Mouse (Mus musculus): ENCODE results near the gene Arid3a. TPM values are rescaled to one million over a fixed set of nuclear protein-coding genes. Genes with fewer than 3 reads are reported as not detected.

Gene Arid3a
- 0.19 TPM for polyA plus RNA-seq (2014; fragmentation: Illumina TruSeq; extraction: RNeasy Lipid Tissue Mini Kit (QIAGEN cat#74804); ENCODE audit: low read depth, low replicate concordance)

GRCm38 (mm10) chr10:79926491-79927323, at the start of gene Arid3a:
TSS of gene Arid3a (plus strand) at chr10:79927043.

GRCm38 (mm10) chr10:79886054-79886453, 40.8 kb upstream of the Arid3a start, which contains the start of gene Elane:
TSS of gene Elane (plus strand) at chr10:79886247.

GRCm38 (mm10) chr10:79890670-79891069, 36.2 kb upstream of the Arid3a start, which contains the start of gene Cfd:
TSS of gene Cfd (plus strand) at chr10:79890853.

GRCm38 (mm10) chr10:79908167-79909091, 18.4 kb upstream of the Arid3a start, which contains the start of gene Med16:
TSS of gene Med16 (minus strand) at chr10:79908923.

GRCm38 (mm10) chr10:79910556-79910955, 16.3 kb upstream of the Arid3a start, which contains the start of gene Gm26602:
TSS of gene Gm26602 (plus strand) at chr10:79910856.

GRCm38 (mm10) chr10:79916808-79917531, 9.9 kb upstream of the Arid3a start, which contains the start of gene Kiss1r:
TSS of gene Kiss1r (plus strand) at chr10:79916971.

GRCm38 (mm10) chr10:79920958-79921535, 5.8 kb upstream of the Arid3a start, which contains the start of gene R3hdm4:
TSS of gene R3hdm4 (minus strand) at chr10:79921208.

GRCm38 (mm10) chr10:79959847-79960601, 33.2 kb downstream of the Arid3a start, which contains the start of gene Wdr18:
TSS of gene Wdr18 (plus strand) at chr10:79960152.

GRCm38 (mm10) chr10:79970415-79971182, 43.8 kb downstream of the Arid3a start, which contains the start of gene Grin3b:
TSS of gene Grin3b (plus strand) at chr10:79970715.

GRCm38 (mm10) chr10:79984195-79984816, 57.5 kb downstream of the Arid3a start, which contains the start of gene Tmem259:
TSS of gene Tmem259 (minus strand) at chr10:79984330.

GRCm38 (mm10) chr10:79988506-79989271, 61.8 kb downstream of the Arid3a start, which contains the start of gene Cnn2:
TSS of gene Cnn2 (plus strand) at chr10:79988584.

GRCm38 (mm10) chr10:79996272-79997033, 69.6 kb downstream of the Arid3a start, which contains the start of gene Abca7:
TSS of gene Abca7 (plus strand) at chr10:79996494.

Other genes starting within 250 kb of the Arid3a start
- 7.5 TPM for gene Cdc34, start 244.8 kb upstream of the Arid3a start, polyA plus RNA-seq (2014; fragmentation: Illumina TruSeq; extraction: RNeasy Lipid Tissue Mini Kit (QIAGEN cat#74804); ENCODE audit: low read depth, low replicate concordance)
- gene Gzmm, start 238.0 kb upstream of the Arid3a start, polyA plus RNA-seq (2014; fragmentation: Illumina TruSeq; extraction: RNeasy Lipid Tissue Mini Kit (QIAGEN cat#74804); ENCODE audit: low read depth, low replicate concordance), result not detected
- 261 TPM for gene Bsg, start 222.6 kb upstream of the Arid3a start, polyA plus RNA-seq (2014; fragmentation: Illumina TruSeq; extraction: RNeasy Lipid Tissue Mini Kit (QIAGEN cat#74804); ENCODE audit: low read depth, low replicate concordance)
- gene Hcn2, start 210.4 kb upstream of the Arid3a start, polyA plus RNA-seq (2014; fragmentation: Illumina TruSeq; extraction: RNeasy Lipid Tissue Mini Kit (QIAGEN cat#74804); ENCODE audit: low read depth, low replicate concordance), result not detected
- 4.2 TPM for gene Polrmt, start 180.5 kb upstream of the Arid3a start, polyA plus RNA-seq (2014; fragmentation: Illumina TruSeq; extraction: RNeasy Lipid Tissue Mini Kit (QIAGEN cat#74804); ENCODE audit: low read depth, low replicate concordance)
- not detected for gene Fgf22, start 172.0 kb upstream of the Arid3a start, polyA plus RNA-seq (2014; fragmentation: Illumina TruSeq; extraction: RNeasy Lipid Tissue Mini Kit (QIAGEN cat#74804); ENCODE audit: low read depth, low replicate concordance)
- gene Rnf126, start 160.1 kb upstream of the Arid3a start, polyA plus RNA-seq (2014; fragmentation: Illumina TruSeq; extraction: RNeasy Lipid Tissue Mini Kit (QIAGEN cat#74804); ENCODE audit: low read depth, low replicate concordance), result 0.93 TPM
- not detected for gene Fstl3, start 149.8 kb upstream of the Arid3a start, polyA plus RNA-seq (2014; fragmentation: Illumina TruSeq; extraction: RNeasy Lipid Tissue Mini Kit (QIAGEN cat#74804); ENCODE audit: low read depth, low replicate concordance)
- gene Prss57, start 136.1 kb upstream of the Arid3a start, polyA plus RNA-seq (2014; fragmentation: Illumina TruSeq; extraction: RNeasy Lipid Tissue Mini Kit (QIAGEN cat#74804); ENCODE audit: low read depth, low replicate concordance), result not detected
- gene Palm, start 133.5 kb upstream of the Arid3a start, polyA plus RNA-seq (2014; fragmentation: Illumina TruSeq; extraction: RNeasy Lipid Tissue Mini Kit (QIAGEN cat#74804); ENCODE audit: low read depth, low replicate concordance), result not detected
- not detected for gene Misp, start 106.1 kb upstream of the Arid3a start, polyA plus RNA-seq (2014; fragmentation: Illumina TruSeq; extraction: RNeasy Lipid Tissue Mini Kit (QIAGEN cat#74804); ENCODE audit: low read depth, low replicate concordance)
- 29.0 TPM for gene Ptbp1, start 72.6 kb upstream of the Arid3a start, polyA plus RNA-seq (2014; fragmentation: Illumina TruSeq; extraction: RNeasy Lipid Tissue Mini Kit (QIAGEN cat#74804); ENCODE audit: low read depth, low replicate concordance)
- gene Prtn3, start 52.6 kb upstream of the Arid3a start, polyA plus RNA-seq (2014; fragmentation: Illumina TruSeq; extraction: RNeasy Lipid Tissue Mini Kit (QIAGEN cat#74804); ENCODE audit: low read depth, low replicate concordance), result not detected
- not detected for gene Plppr3, start 52.4 kb upstream of the Arid3a start, polyA plus RNA-seq (2014; fragmentation: Illumina TruSeq; extraction: RNeasy Lipid Tissue Mini Kit (QIAGEN cat#74804); ENCODE audit: low read depth, low replicate concordance)
- gene Elane, start 40.8 kb upstream of the Arid3a start, polyA plus RNA-seq (2014; fragmentation: Illumina TruSeq; extraction: RNeasy Lipid Tissue Mini Kit (QIAGEN cat#74804); ENCODE audit: low read depth, low replicate concordance), result not detected
- gene Cfd, start 36.2 kb upstream of the Arid3a start, polyA plus RNA-seq (2014; fragmentation: Illumina TruSeq; extraction: RNeasy Lipid Tissue Mini Kit (QIAGEN cat#74804); ENCODE audit: low read depth, low replicate concordance), result not detected
- gene Med16, start 18.1 kb upstream of the Arid3a start, polyA plus RNA-seq (2014; fragmentation: Illumina TruSeq; extraction: RNeasy Lipid Tissue Mini Kit (QIAGEN cat#74804); ENCODE audit: low read depth, low replicate concordance), result not detected
- gene Gm26602, start 16.2 kb upstream of the Arid3a start, polyA plus RNA-seq (2014; fragmentation: Illumina TruSeq; extraction: RNeasy Lipid Tissue Mini Kit (QIAGEN cat#74804); ENCODE audit: low read depth, low replicate concordance), result not detected
- not detected for gene Kiss1r, start 10.1 kb upstream of the Arid3a start, polyA plus RNA-seq (2014; fragmentation: Illumina TruSeq; extraction: RNeasy Lipid Tissue Mini Kit (QIAGEN cat#74804); ENCODE audit: low read depth, low replicate concordance)
- 5.4 TPM for gene R3hdm4, start 5.8 kb upstream of the Arid3a start, polyA plus RNA-seq (2014; fragmentation: Illumina TruSeq; extraction: RNeasy Lipid Tissue Mini Kit (QIAGEN cat#74804); ENCODE audit: low read depth, low replicate concordance)
- gene Wdr18, start 33.1 kb downstream of the Arid3a start, polyA plus RNA-seq (2014; fragmentation: Illumina TruSeq; extraction: RNeasy Lipid Tissue Mini Kit (QIAGEN cat#74804); ENCODE audit: low read depth, low replicate concordance), result 1.8 TPM
- gene Grin3b, start 43.7 kb downstream of the Arid3a start, polyA plus RNA-seq (2014; fragmentation: Illumina TruSeq; extraction: RNeasy Lipid Tissue Mini Kit (QIAGEN cat#74804); ENCODE audit: low read depth, low replicate concordance), result not detected
- 1.4 TPM for gene Tmem259, start 57.3 kb downstream of the Arid3a start, polyA plus RNA-seq (2014; fragmentation: Illumina TruSeq; extraction: RNeasy Lipid Tissue Mini Kit (QIAGEN cat#74804); ENCODE audit: low read depth, low replicate concordance)
- gene Cnn2, start 61.5 kb downstream of the Arid3a start, polyA plus RNA-seq (2014; fragmentation: Illumina TruSeq; extraction: RNeasy Lipid Tissue Mini Kit (QIAGEN cat#74804); ENCODE audit: low read depth, low replicate concordance), result 0.66 TPM
- gene Abca7, start 69.5 kb downstream of the Arid3a start, polyA plus RNA-seq (2014; fragmentation: Illumina TruSeq; extraction: RNeasy Lipid Tissue Mini Kit (QIAGEN cat#74804); ENCODE audit: low read depth, low replicate concordance), result 0.08 TPM
- gene Arhgap45, start 89.6 kb downstream of the Arid3a start, polyA plus RNA-seq (2014; fragmentation: Illumina TruSeq; extraction: RNeasy Lipid Tissue Mini Kit (QIAGEN cat#74804); ENCODE audit: low read depth, low replicate concordance), result 0.13 TPM
- gene Polr2e, start 112.8 kb downstream of the Arid3a start, polyA plus RNA-seq (2014; fragmentation: Illumina TruSeq; extraction: RNeasy Lipid Tissue Mini Kit (QIAGEN cat#74804); ENCODE audit: low read depth, low replicate concordance), result 0.85 TPM
- gene Gpx4, start 120.1 kb downstream of the Arid3a start, polyA plus RNA-seq (2014; fragmentation: Illumina TruSeq; extraction: RNeasy Lipid Tissue Mini Kit (QIAGEN cat#74804); ENCODE audit: low read depth, low replicate concordance), result 73.4 TPM
- 0.64 TPM for gene Sbno2, start 178.5 kb downstream of the Arid3a start, polyA plus RNA-seq (2014; fragmentation: Illumina TruSeq; extraction: RNeasy Lipid Tissue Mini Kit (QIAGEN cat#74804); ENCODE audit: low read depth, low replicate concordance)
- gene Stk11, start 188.8 kb downstream of the Arid3a start, polyA plus RNA-seq (2014; fragmentation: Illumina TruSeq; extraction: RNeasy Lipid Tissue Mini Kit (QIAGEN cat#74804); ENCODE audit: low read depth, low replicate concordance), result 9.5 TPM
- 4.3 TPM for gene Atp5d, start 211.6 kb downstream of the Arid3a start, polyA plus RNA-seq (2014; fragmentation: Illumina TruSeq; extraction: RNeasy Lipid Tissue Mini Kit (QIAGEN cat#74804); ENCODE audit: low read depth, low replicate concordance)
- gene Cbarp, start 213.8 kb downstream of the Arid3a start, polyA plus RNA-seq (2014; fragmentation: Illumina TruSeq; extraction: RNeasy Lipid Tissue Mini Kit (QIAGEN cat#74804); ENCODE audit: low read depth, low replicate concordance), result not detected
- gene Midn, start 221.2 kb downstream of the Arid3a start, polyA plus RNA-seq (2014; fragmentation: Illumina TruSeq; extraction: RNeasy Lipid Tissue Mini Kit (QIAGEN cat#74804); ENCODE audit: low read depth, low replicate concordance), result 5.2 TPM
- gene Cirbp, start 238.9 kb downstream of the Arid3a start, polyA plus RNA-seq (2014; fragmentation: Illumina TruSeq; extraction: RNeasy Lipid Tissue Mini Kit (QIAGEN cat#74804); ENCODE audit: low read depth, low replicate concordance), result 8.9 TPM
- gene 1600002K03Rik, start 245.9 kb downstream of the Arid3a start, polyA plus RNA-seq (2014; fragmentation: Illumina TruSeq; extraction: RNeasy Lipid Tissue Mini Kit (QIAGEN cat#74804); ENCODE audit: low read depth, low replicate concordance), result 1.1 TPM

Data from liver, adult 10 weeks (tissue).